Mouse (Mus musculus) heart, postnatal 0 days (tissue): ENCODE results near the gene Snrpg. TPM values are rescaled to one million over a fixed set of nuclear protein-coding genes. Genes with fewer than 3 reads are reported as not detected.

Source experiments
- ATAC-seq: fragments of 200-750 bp; cut with Nextera tagmentation; 2 replicates; pipeline ENCODE4 v1.8.0; 2017; ENCODE audit warnings: low read depth, moderate number of reproducible peaks, moderate library complexity; ENCODE audit not compliant: insufficient read depth
- DNase-seq: peaks from one replicate; pipeline ENCODE4 v3.0.0-alpha.2; 2016; ENCODE audit warnings: low spot score
- H3K27ac ChIP-seq: fragments of 300-500 bp; sonication (generic); 2 replicates; pipeline ENCODE4 v1.5.1; 2014; ENCODE audit warnings: low read depth, mild to moderate bottlenecking
- H3K27me3 ChIP-seq: fragments of 300-500 bp; sonication (generic); 2 replicates; pipeline ENCODE4 v1.6.1; 2014; ENCODE audit warnings: low read length, mixed read lengths; ENCODE audit not compliant: control insufficient read depth, insufficient read depth
- H3K36me3 ChIP-seq: fragments of 300-500 bp; sonication (generic); replicated peaks from 2 replicates; pipeline ENCODE4 v1.6.1; 2014; ENCODE audit warnings: low read length, mixed read lengths; ENCODE audit not compliant: control insufficient read depth, insufficient read depth
- H3K4me1 ChIP-seq: fragments of 300-500 bp; sonication (generic); 2 replicates; pipeline ENCODE4 v1.6.1; 2014; ENCODE audit warnings: antibody characterized with exemption; ENCODE audit not compliant: control insufficient read depth, insufficient read depth
- H3K4me2 ChIP-seq: fragments of 300-500 bp; sonication (generic); 2 replicates; pipeline ENCODE4 v1.6.1; 2014; ENCODE audit warnings: low read depth, mild to moderate bottlenecking, low read length, moderate library complexity
- H3K4me3 ChIP-seq: fragments of 300-500 bp; sonication (generic); 2 replicates; pipeline ENCODE4 v1.5.1; 2014; ENCODE audit warnings: low read depth, low read length
- H3K9ac ChIP-seq: fragments of 300-500 bp; sonication (generic); replicated peaks from 2 replicates; pipeline ENCODE4 v1.6.1; 2014; ENCODE audit warnings: low read depth, low read length, mixed read lengths
- H3K9me3 ChIP-seq: fragments of 300-500 bp; sonication (generic); replicated peaks from 2 replicates; pipeline ENCODE4 v1.6.1; 2016; ENCODE audit warnings: low read length; ENCODE audit not compliant: control insufficient read depth
- CTCF ChIP-seq: IDR thresholded peaks from 2 replicates; pipeline ENCODE4 v1.5.1; 2016; ENCODE audit warnings: antibody characterized with exemption, control low read depth, low read depth
- EP300 ChIP-seq: IDR thresholded peaks from 2 replicates; pipeline ENCODE4 v1.6.1; 2016; ENCODE audit warnings: antibody characterized with exemption, low read depth
- WGBS: fragments of 180-500 bp; shearing (Covaris S2); extraction: QIAGEN DNeasy Blood & Tissue Kit; methylation state at CpG from one replicate; pipeline ENCODE4 v1.1.7; 2014; 5-methylcytosine and 5-hydroxymethylcytosine counted together
- polyA plus RNA-seq: library from polyadenylated mRNA; unstranded; fragments of >200 nt; fragmentation: Nextera tagmentation; extraction: Ambion mirVana; gene quantifications from 2 replicates; pipeline ENCODE4 v1.2.1, GENCODE M21; 2015
- total RNA-seq: library from RNA; depleted of rRNA; stranded (reverse); fragments of >200 nt; gene quantifications from 2 replicates; pipeline ENCODE4 v1.2.3, GENCODE M21; 2014; ENCODE audit warnings: low replicate concordance

Gene Snrpg
- total and polyA plus RNA-seq, 2 experiments from 2014 or later, result 35.6 to 170 TPM

DNA sequence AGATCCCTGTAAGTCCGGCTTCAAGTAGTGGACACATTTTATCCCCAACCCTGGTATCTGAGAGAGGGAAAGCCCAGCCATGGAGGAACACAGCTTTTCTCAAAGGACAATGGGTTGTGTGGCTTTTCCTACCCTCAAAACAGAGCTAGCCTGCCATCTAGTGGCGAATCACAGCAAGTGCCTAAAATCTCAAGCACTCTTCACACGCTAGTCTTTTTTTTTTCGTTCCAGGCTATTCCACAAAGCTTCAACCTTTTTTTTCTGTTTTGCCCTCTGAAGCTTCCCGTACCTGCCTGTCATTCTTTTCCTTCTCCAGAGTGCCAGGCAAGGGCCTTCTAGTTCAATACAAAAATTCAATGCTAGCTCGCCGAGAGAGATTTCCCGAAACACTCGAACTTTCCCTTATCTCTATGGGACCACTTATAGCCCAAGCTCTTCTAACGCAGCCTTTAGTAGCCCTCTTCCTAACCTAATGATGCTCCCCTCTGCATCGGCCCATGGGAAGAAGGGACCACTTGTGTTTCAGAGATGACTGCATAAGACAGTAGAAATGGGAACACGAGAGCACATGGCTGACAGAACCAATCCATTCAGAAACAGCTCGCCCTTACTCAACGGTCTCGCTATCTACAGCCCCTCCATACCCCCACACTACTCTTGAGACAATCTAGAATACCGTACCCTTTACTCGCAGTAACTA is 6.5 kb upstream of the Snrpg start:
- 0 out of 2 replicates have a peak, but pooled peaks have one; percentile 6 for ATAC-seq
- TF ChIP-seq CTCF (peak; percentile 94), EP300 (no peak)
- peak overlapping the region; percentile 83 for H3K4me3 ChIP-seq
- peak overlapping the region; percentile 92 for H3K4me2 ChIP-seq
- no peak overlapping the region for H3K27ac ChIP-seq
- H3K4me1 ChIP-seq, result peaks cover 13% of the 10 kb centered on the region; the same call in 1 of the 2 replicates
- peak overlapping the region; percentile 41; the same call in 1 of the 2 replicates for H3K9ac ChIP-seq
- peaks cover 6% of the 10 kb centered on the region for H3K36me3 ChIP-seq
- WGBS, result under 1% methylated on average over 17 of the region's 17 CpGs
- H3K9me3 ChIP-seq, result no peaks in the 10 kb centered on the region
- DNase-seq, result peak; percentile 73
- H3K27me3 ChIP-seq, result no peaks in the 10 kb centered on the region

DNA sequence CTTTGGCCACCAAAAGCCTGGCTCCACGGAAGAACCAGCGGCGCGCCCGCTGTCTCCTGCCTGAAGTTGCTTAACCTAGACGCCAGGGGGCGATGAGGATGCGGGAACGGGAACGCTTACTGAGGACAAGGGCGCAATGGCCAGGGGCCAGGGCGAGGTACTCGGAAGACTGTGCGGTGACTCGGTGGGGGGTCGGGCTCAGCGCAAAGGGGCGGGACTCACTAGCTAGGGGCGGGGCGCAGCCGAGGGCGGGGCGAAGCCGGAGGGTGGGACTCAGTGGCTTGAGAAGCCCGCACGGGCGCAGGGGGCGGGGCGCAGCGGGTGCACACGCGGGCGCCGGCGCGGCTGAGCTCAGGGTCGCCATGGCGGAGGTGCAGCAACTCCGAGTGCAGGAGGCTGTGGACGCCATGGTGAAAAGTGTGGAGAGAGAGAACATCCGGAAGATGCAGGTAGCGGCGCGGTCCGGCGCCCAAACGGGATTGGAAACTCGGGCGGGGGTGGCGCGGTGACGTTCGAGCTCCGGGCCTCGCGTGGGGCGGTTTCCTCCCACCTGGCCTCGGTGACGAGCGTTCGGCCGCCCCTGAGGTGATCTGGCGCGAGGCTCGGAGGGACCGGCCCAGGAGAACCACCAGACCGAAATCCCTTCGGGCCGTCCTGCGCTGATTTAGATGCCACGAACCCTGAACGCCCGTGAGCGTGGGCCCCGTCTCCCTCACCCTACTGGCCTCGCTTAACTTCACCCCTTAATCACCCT is 5.6 kb upstream of the Snrpg start, which contains the start of gene Fam136a:
Fam136a (plus strand) TSS at position 276 of the 754 bp plus-strand sequence.
- no peaks in the 10 kb centered on the region for H3K27me3 ChIP-seq
- peak within 1 kb of the TSS; percentile 92 for H3K4me2 ChIP-seq
- H3K27ac ChIP-seq, result peak within 1 kb of the TSS; percentile 85
- WGBS, result under 1% methylated on average over 69 of the region's 76 CpGs
- no peaks in the 10 kb centered on the region for H3K9me3 ChIP-seq
- H3K4me1 ChIP-seq, result peaks cover 15% of the 10 kb centered on the region; the same call in 1 of the 2 replicates
- peak within 1 kb of the TSS; percentile 71 for H3K9ac ChIP-seq
- ATAC-seq, result peak; percentile 96
- TF ChIP-seq EP300, result 0 out of 2 replicates have a peak, but pooled peaks have one; percentile 20
- TF ChIP-seq CTCF, result peak; percentile 97
- peaks cover 6% of the 10 kb centered on the region for H3K36me3 ChIP-seq
- DNase-seq, result peak; percentile 96
- H3K4me3 ChIP-seq, result peak within 1 kb of the TSS; percentile 83

DNA sequence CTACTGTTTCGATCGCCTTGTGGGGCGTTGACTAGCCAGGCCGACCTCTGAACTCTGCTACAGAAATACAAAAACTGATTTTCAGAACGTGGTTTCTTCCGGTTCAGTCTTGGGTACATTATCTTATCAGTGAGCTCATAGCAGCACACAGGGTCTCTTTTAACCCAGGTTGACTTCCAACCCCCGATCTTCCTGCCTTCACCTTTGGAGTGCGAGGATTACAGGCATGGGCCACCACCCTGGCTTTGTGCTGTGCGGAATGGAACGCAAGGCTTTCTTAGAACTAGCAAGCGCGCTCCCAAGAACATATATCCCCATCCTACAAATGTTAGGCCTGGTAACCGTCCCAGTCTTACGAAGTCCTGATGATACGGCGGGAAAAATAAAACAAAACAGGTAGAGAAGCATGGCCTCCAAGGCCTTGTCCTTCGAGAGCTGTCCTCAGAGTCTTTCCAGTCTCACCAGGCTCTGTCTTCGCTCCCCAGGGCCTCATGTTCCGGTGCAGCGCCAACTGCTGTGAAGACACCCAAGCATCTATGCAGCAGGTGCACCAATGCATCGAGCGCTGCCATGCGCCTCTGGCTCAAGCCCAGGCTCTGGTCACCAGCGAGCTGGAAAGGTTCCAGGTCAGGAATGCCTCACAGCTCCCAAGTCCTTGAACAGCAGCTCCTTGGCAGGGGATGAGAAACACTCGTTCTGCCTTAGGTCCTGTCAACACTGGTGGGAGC is 4.8 kb upstream of the Snrpg start:
- peaks cover 6% of the 10 kb centered on the region for H3K36me3 ChIP-seq
- no peaks in the 10 kb centered on the region for H3K27me3 ChIP-seq
- H3K4me3 ChIP-seq, result peak overlapping the region; percentile 83
- H3K9ac ChIP-seq, result peak overlapping the region; percentile 71
- H3K9me3 ChIP-seq, result no peaks in the 10 kb centered on the region
- TF ChIP-seq EP300, result 0 out of 2 replicates have a peak, but pooled peaks have one; percentile 2
- TF ChIP-seq CTCF, result no peak
- peak; percentile 48 for DNase-seq
- peak overlapping the region; percentile 85 for H3K27ac ChIP-seq
- 34% methylated on average over 25 of the region's 25 CpGs for WGBS
- ATAC-seq, result no peak
- peak overlapping the region; percentile 92 for H3K4me2 ChIP-seq
- peaks cover 20% of the 10 kb centered on the region for H3K4me1 ChIP-seq

DNA sequence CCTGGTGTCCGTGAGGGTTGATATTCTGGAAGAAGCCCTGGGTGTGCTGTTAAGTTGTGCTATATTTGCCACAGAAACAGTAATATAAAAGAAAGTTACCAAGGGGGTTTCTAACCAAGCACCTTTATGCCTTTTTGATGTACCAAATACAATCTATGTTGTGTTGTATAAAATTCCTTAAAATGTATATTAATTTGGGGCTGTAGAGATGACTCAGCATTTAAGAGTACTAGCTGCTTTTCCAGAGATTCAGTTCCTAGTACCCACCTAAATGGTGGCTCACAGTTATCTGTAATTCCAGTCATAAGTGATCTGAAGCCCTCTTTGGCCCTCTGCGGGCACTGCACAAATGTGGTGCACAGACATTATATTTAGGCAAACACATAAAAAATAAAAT is 4.3 kb upstream of the Snrpg start:
- Histone ChIP-seq H3K9me3 (no peaks in the 10 kb centered on the region), H3K36me3 (peaks cover 6% of the 10 kb centered on the region), H3K4me2 (peak overlapping the region; percentile 92; the same call in 1 of the 2 replicates), H3K27me3 (no peaks in the 10 kb centered on the region), H3K4me1 (peaks cover 21% of the 10 kb centered on the region), H3K27ac (peak overlapping the region; percentile 85; the same call in 1 of the 2 replicates), H3K9ac (no peak overlapping the region), H3K4me3 (no peak overlapping the region)
- no peak for DNase-seq
- WGBS, result 52% methylated on average over 2 of the region's 2 CpGs
- TF ChIP-seq EP300 (no peak), CTCF (no peak)
- ATAC-seq, result no peak

DNA sequence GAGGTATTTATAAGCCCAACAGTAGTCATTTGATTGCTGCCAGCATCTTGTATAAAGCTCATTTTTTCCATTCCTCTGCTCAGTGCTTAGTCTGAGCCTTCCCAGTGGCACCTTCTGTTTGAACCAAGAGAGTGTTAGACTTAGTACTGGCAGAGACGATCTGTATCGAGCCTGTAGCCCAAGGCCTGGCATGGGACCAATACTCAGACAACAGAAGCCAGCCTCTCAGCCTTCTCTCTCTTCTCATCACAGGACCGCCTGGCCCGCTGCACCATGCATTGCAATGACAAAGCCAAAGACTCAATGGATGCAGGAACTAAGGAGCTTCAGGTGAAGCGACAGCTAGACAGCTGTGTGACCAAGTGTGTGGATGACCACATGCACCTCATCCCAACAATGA is 2.6 kb upstream of the Snrpg start:
- H3K4me3 ChIP-seq, result no peak overlapping the region
- H3K27me3 ChIP-seq, result no peaks in the 10 kb centered on the region
- no peak overlapping the region for H3K9ac ChIP-seq
- 83% methylated on average over 5 of the region's 5 CpGs for WGBS
- H3K9me3 ChIP-seq, result no peaks in the 10 kb centered on the region
- TF ChIP-seq EP300, result no peak
- no peak for TF ChIP-seq CTCF
- H3K4me1 ChIP-seq, result peaks cover 27% of the 10 kb centered on the region
- no peak overlapping the region for H3K27ac ChIP-seq
- H3K36me3 ChIP-seq, result peaks cover 6% of the 10 kb centered on the region
- ATAC-seq, result no peak
- H3K4me2 ChIP-seq, result no peak overlapping the region
- no peak for DNase-seq
